Mouse (Mus musculus): ENCODE results near the gene AA467197.
A peak's percentile ranks its signal among the peaks of the same experiment; 100 is the strongest.

The AA467197 gene

DNA sequence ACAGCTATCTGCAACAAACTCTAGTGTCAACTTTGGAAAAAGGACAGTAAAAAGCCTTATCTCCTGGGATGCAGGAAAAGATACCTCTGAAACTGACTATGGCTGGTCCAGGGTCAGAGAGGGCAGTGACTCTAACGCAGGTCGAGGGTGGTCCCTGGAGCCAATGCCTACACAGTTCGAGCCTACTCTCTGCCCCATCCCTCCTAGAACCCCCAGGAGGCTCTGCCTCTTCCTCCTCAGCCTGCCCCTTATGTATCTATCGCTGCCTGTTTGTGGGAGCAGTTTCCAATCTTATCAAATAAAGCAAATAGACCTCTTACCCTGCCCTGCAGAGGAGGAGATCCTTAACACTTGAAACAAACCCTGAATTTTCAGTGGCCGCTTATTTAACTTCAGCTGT is 1.9 kb downstream of the AA467197 start:
- no peak for DNase-seq

DNA sequence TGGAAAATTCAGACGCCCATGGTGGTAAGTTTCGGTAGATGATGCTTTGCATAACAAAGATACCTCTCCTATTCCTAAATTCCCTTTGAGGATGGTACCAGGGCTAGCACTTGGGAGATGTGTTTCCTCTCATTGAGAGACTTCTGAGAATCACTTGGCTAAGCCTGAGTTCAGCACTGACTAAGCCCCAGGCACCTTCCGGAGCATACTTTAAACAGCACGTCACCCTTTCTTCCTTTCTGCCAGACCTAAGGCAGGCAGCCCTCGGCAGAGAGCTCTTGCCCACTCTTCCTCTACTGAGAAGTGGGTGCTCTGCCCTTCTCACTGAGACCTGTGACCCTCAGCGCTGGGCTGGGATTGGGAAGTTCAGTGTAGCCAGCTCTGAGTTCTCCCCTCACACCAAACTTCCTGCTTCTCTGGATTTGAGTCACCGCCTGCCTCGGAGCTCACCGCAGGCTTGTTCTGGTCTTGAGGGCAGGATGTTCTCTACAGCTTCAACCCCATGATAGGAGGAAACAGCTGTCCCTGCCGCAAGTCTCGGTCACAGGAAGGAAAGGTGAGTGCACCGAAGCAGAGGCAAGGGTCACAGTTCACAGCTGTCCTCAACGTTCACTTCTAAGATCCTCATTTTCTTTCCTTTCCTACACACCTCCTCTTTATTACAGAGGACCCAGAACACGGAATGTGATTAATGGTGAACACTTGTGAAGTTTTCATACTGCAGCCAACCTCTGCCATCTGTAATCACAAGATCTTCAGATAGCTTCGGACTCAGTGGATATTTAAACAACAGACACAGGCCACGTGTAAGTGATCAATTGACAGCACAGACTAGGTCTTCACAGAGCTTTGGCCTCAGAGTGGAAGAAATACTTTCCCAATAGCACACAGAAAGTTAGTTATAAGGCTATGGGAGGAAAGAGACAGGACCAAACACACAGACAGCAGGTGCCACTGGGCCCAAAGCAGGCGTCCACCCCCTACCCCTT is 15.6 kb downstream of the AA467197 start:
- peak; percentile 42 to 52 for DNase-seq

DNA sequence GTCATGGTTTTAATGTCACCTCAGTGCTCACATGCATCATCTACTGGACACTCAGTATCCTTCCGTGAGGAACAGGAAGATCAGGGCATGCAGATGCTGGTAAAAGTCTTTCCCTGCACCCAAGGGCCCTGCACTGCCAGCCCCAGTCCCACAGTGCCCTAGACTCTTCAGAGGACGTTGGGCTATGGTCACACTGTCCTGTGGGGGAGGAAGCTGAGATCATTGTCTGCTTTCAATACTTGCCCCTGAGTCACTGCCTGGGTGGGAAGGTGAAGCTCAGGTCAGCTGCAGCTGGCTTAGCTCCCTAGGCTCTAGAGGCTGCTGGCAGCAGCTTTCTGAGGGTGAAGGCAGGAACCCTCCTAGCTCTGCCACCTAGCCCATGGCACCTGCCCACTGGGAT is 19.3 kb downstream of the AA467197 start:
- DNase-seq, result no peak

DNA sequence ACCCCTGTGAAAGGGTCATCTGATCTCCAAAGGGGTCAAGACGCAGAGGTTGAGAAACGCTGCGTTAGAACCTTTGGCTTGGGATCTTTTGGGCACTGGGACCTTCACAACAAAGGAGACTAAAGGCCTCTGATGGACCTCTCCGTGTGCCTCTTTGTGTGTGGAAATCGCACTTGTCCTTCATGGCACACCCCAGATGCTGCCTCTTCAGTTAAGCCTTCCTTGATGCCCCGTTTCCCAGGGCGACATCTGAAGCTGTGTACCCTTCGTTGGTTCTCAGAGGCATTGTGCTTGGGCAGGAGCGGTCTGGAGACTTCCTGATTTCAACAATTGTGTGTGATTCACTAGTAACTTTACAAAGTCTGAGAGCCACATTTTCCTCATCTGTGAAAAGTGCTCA is 20.0 kb downstream of the AA467197 start:
- no peak for DNase-seq

GRCm38 (mm10) chr2:122657707-122658524 is 21.1 kb downstream of the AA467197 start:
- DNase-seq, result no peak

- no peak for DNase-seq
Observed at GRCm38 (mm10) chr2:122659825-122660224, 23.0 kb downstream of the AA467197 start.

DNA sequence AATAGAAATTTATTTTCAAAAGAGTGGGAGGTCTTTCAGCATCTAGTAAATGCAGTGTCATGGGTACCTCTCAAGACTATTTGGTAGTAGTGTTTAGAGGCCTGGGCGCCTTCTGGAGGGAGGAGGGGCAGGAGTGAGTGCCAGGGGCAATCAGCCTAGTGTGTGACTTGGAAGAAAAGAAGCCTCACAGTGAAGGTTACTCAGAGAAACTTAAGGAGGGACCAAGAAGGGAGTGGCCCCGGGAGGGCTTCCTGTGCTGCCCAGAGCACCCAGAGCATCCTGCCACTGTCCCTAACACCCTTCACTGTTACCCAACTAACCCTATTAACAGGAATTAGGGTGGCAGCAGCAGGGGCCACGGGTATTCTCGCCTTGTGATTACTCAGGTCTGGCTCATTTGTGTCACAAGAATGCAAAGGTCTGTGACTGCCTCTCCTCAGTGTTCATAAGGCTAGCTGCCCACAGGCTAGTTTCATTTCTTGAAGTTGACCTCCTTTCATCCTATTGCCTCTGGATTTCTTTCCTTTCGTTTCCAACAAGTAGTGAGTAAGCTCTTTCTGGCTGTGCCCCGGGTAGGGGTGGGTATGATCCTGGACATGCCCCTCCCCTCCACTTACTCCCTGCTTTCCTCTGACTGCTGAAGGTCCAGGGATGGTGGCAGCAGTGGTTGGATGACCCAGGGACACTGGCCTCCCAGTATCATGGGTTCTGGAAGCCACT is 28.6 kb downstream of the AA467197 start:
- DNase-seq, result no peak

GRCm38 (mm10) chr2:122665973-122666875 is 29.4 kb downstream of the AA467197 start:
- peak in 1 of 2 experiments; percentile 47 for DNase-seq

GRCm38 (mm10) chr2:122667856-122668255 is 31.1 kb downstream of the AA467197 start:
- DNase-seq, result peak in 1 of 2 experiments; percentile 45

DNA sequence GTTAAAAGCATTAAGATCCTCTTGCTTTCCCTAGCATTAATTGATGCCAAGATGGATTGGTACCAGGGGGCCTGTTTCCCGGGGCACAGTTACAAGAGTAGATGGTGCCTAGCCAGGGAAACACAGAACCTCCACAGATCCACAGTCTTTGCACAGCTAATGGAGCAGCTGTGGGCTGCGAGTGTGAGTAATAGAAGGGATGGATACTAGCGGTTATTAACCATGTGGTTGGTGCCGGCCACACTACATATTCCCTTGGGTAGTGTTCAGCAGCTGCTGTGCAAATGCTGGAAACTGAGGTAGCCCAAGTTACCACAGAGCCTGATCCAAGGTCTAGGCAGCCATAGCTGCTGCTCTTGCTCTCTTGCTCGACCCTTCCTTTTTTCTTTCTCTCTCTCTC is 34.9 kb downstream of the AA467197 start:
- DNase-seq, result no peak

DNA sequence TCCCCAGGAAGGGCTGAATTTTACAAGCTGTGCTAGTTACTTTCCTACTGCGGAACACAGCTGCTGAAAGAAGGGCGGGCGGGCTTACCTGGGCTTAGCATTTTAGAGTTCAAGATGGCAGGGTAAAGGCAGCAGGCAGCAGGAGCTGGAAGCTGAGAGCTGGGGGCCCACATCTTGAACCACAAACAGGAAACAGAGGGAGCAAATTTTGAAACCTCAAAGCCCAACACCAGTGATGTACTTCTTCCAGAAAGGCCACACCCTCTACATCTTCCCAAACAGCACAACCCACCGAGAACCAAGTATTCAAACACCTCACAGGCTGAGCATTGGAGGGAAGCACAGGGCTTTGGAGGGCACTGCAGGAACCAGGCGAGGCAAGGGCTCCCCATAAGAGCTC is 36.1 kb downstream of the AA467197 start:
- no peak for DNase-seq

- no peak for DNase-seq
Observed at GRCm38 (mm10) chr2:122675126-122675525, 38.3 kb downstream of the AA467197 start.

DNA sequence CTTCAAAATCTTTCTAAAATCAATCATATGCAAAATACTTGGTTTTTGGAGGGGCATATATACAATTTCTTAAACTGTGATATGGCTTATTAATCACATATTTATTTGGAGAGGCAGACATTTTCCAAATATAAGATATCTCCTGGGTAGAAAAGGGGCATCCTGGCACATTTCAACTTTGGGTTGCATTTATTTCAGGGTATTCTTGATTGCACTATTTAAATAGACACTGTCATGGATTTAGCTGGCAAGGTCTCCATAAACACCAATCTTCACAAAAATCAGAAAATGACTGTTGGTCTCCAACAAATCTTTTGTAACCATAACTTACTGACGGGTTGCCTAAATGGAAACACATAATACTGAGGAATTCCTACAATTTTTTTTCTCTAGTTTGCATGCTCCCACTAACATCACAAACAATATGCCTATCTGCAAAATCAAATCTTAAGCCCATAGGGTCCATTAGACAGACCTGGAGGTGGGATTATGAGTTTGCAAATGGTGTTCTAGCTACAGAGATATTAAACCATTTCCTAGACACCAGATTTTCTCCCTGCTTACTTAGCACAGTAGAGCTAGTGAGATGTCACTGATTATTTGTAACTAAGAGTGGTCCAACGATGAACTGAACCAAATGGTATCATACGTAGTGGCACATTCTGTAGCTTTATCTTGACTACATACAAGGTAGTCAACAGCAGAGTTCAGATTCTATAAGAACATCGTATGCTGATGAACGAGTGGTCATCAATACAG is 44.8 kb downstream of the AA467197 start:
- DNase-seq, result no peak

DNA sequence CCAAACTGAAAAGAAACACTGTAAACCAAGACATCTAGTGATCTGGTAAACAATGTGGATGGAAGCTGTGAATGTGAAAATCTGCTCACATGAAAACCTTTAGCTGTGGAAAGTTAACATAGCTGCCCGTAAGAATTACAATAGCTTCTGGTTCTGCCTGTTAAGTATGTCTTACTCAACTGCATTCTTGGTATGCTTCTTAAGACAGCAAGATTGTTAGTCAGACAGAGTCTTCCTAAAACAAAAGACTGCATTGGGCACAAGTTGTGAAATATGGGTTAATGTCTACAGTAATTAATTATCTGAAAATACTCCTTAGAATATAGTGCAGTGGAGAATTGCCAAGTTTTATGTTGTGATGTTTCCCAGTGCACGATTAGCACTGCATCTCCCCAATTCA is 45.7 kb downstream of the AA467197 start:
- DNase-seq, result no peak

- DNase-seq, result no peak
Observed at GRCm38 (mm10) chr2:122683641-122684040, 46.9 kb downstream of the AA467197 start.

DNA sequence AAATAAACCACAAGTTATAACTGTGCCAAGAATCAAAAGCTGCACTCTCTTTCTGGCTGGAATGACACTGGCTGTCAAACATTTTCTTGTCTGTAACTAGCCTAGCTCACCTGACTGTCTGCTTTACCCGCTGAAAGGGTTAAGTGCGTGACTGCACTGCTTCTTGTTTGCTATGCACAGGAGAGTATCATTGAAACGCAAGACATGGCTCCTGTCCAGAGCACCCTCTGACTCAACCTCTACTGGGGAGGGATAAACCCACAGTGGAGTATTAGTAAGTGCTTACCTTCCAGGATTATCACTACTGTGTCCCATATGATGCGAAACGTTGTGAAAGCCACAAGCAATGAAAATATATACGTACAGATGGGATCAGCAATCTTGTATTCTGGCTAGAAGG is 49.9 kb downstream of the AA467197 start:
- peak; percentile 23 to 33 for DNase-seq

Data from lung, postnatal 4 days (tissue).